Mouse (Mus musculus) layer of hippocampus, adult 11-12 months (tissue): ENCODE measurements around the gene Ky.

Experiments
- DNase-seq: peaks from one replicate; pipeline ENCODE4 v3.0.0; 2022; ENCODE audit warnings: low spot score

The Ky gene

DNA sequence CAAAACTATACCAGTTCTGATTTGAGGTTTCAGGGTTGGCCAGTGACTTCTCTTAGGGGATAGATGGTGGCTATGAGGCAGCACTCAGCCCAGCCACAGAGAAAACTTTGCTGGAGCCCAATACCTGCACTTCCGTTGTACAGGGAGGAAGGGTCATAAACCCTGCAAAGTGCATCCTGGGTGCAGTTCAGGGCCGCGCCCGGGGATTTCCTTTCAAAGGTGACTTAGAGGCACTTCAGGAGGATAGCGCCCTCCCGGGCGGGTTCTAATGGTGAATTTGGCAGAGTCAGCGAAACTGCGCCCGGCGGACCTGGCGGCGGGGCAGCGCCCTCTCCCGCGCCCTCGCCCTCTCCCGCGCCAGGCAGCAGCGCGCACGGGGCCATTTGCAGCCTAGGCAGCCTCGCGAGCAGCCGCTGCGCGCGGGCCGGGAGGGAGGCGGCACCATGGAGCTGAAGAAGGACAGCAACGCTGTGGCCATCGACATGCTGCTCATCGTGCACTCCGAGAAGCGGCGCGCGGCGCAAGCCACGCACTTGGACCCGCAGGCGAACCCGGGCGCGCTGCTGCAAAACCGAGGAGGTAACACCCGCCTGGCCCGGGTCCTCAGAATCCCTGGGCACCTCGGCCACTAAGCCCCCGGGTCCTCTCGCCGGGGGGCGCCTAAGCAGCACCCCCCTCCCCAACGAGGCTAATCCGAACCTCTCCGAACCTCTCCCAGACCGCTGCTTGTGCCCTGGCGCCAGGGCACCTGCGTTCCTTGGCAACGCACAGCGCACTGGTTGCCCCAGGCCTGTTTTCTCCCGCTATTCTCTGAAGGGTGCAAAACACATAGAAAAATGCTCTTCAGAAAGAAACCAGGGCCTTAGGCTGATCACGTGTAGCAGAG, at the start of gene Ky:
Gene Ky, plus strand, starts transcription at position 51 of the 886 bp plus-strand sequence.
- no peak for DNase-seq

DNA sequence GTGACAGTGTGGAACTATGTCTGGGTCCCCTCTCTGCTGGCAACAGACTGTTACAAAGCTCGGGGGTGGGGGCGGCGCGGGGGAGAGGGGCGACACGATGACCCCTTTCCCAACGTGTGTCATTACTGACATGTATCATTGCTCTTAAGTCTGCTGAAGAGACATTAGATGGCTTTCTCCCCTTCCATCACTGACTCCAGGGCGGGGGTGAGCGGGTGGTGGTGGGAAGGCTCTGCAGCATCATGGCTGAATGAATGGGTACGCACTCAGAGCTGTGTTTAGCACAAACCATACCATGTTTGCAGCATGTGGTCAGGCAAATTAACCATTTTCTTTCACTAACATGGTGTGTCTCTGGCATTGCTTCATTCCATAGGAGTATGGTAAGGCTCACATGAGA, 43.3 kb upstream of the Ky start:
- DNase-seq, result no peak

DNA sequence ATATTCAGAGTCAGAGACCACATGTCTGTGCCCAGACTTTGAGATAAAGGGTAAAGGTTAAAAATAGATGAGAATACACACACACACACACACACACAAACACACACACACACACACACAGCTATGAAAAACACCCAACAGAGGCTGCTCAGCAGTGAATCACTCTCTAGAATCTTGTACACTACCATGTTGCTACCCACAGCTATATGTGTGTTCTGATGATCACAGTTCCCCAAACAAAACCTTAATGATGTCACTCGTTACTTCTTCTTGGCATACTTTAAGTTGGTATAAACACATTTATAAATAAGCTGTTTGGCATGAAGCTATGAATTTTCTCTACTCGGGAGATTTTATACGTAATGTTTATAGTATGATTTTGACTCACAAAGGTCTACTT, 40.5 kb upstream of the Ky start:
- no peak for DNase-seq

DNA sequence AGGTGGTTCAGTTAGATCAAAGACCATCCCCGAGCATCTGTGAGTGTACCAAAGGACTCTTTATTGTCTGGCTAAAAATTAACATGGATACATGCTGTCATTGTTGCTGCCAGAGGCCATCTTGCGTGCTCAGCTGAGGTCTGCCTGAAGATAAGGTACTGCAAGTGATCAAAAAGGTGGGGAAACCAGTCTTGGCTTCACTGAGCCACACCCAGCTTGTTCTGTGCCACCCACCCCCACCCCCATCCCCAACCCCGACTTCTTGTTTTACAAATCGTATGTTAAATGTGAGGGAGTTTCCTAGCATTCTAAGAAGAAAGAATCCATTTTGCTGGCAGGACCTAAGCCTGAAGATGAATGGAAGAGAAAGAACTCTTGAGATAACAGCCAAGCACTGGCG, 39.8 kb upstream of the Ky start:
- DNase-seq, result no peak

DNA sequence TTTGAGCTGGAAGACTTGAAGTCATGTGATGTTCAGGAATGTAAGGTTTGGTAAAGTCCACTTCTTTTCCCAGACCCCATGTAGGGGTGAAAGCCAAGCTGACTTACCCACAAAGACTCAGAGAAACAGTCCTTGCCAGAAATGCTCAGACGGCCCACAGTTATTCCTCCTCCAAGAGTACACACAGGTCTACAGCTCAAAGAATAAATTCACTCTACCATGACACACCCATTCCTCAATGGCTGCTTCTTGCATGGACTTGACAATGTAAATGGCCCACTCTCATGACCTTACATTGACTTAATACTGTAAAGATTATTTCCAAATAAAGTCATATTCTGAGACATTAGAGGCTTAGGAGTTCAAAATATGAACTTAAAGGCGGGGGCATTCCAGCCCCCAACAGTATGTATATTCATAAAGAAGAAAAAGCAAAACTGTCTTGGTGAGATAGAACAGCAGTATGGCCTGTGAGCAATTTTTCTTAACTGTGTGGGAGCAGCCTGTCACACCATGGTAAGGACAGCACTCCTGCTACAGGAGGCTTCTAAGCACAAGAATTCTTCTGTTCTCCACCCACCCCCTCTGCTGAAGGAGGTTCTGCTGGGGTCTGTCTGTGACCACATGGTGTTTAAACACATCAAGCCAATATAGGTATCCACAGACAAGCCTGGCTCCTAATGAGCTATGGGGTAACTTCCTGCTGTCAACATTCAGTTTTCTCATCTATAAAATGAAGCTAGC, 35.3 kb upstream of the Ky start:
- DNase-seq, result no peak

DNA sequence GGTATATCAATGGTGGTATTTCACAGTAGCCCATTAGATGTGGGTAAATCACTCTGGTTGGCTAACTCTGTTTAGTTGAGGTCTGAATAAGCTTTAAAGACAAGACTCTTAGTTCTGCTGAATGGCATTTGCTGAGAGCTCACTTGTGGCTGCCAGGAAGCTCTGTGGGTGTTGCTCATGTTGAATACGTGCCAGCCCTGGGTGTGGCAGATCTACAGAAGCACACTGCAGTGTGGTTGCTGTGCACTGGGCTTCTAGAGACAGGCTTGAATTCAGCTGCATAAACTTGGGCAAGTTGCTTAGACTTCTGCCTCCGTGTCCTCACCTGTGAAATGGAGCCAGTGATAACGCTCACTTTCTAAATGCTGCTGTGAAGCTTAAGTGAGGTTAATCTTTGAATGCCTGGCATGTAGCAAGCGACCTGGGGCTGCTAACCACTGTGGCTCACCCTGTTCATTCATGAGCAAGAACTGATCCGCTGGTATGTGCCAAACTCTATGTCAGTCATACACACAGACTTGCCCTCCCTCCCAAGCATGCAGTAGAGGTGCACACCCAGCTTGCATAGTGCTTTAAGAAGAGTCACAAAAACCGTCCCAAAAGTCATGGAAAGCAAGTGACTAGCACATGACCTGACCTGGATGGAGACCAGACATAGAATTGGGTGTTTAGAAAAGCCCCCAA, 27.6 kb upstream of the Ky start:
- DNase-seq, result peak; percentile 41

DNA sequence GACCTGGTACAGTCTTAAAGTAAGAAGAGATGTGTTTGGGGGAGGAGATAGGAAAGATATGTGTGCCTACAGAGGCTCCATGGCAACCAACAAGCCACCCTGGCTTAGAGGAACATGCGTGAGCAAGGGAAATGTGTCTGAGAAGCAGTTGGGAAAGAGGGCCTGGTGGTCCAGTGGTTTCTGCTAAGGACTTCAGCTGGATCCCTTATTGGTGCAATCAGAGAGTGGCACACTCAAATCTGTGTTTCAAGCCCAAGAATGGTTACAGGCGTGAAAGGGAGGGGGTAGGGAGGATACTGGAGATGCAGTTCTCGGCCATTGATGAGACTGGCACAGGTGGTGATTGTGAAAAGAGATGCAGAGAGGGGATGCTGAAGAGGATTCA, 27.1 kb upstream of the Ky start:
- no peak for DNase-seq

DNA sequence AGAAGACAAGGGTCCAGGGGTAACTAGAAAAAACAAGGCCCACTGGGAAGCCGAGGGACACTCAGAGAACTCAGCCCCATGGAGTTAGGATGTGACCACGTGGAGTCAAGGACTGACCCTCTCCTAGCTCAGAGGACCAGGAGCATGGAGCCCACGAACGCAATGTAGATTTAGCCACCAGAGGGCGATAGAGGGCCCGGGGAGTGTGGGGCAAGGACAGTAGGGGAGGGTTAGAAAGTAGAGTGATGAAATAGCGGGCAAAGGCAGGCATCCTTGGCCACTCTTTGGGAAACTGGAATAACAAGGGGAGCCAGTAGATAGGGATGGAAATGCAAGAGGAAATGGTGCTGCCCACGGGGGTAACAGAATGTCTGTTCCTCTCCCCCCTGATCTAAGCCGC, 26.5 kb upstream of the Ky start:
- DNase-seq, result no peak

DNA sequence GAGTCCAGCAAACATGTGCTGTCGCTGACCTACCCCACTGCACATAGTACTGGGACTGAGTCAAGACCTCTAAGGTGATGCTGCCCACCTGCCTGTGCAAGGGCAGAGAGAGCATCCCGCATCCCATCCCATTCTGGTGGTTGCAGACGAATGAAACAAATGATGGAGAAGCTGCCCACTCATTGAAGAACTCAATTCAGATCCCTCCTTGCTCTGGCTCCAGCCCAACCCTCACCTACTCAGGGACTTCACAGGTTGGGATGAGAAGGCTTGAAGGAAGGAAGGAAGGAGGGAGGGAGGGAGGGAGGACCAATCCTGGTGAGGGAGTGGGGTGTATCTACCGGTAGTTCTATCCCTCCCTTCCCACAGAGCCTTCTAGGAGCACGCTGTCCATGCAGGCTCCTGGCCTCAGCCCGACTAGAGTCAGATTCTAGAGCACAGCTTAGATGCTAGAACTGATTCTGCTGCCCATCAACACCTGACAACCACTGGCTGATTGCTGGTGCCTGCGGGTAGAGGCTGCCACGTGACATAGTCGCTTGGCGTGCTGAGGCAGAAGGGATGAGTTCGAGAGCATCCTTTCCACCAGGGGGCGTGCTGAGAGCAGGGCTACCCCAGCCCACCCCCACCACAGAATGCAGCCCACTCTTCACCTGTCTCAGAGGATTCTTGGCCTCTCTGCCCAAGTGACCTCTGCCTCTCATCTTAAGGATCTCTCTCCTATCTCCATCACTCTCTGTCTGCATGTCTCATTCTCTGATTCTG, 13.3 kb upstream of the Ky start:
- DNase-seq, result no peak

DNA sequence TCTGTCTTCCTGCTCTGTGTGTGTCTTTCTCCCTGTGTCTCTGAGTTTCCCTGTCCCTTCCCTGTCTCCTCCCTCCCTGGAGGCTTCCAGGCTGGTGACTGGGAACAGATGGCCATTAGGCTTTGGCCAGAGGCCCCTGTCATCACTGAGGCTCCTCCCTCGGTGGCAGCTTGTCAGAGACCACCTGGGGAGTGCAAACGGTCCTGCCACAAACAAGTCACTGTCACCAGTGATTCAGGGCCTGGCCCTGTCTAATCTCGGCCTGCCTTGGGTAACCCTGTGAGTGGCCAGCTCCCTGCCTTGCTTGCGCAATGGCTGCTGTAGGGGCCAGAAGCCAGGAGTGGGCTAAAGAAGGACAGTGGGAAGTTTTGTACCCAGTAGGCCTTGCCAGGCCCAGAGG, 12.5 kb upstream of the Ky start:
- DNase-seq, result no peak

DNA sequence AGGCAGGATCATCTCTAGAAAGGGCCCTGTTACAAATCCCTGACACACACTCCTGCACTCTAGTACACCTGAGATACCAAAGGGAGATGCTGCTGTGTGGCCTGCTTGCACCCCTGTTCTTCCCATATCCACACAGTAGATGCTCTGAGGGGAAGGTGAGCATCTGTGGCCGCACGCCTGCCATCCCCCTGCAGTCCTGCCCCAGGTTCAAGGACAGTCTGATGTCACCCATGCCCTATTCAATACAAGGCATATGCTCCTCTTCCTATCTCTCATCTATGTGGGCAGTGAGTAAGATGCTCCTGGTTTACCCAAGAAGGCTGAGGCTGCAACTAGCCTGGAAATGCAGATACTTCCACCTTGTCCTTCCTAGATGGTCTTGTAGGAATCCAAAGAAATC, 11.6 kb upstream of the Ky start:
- no peak for DNase-seq

DNA sequence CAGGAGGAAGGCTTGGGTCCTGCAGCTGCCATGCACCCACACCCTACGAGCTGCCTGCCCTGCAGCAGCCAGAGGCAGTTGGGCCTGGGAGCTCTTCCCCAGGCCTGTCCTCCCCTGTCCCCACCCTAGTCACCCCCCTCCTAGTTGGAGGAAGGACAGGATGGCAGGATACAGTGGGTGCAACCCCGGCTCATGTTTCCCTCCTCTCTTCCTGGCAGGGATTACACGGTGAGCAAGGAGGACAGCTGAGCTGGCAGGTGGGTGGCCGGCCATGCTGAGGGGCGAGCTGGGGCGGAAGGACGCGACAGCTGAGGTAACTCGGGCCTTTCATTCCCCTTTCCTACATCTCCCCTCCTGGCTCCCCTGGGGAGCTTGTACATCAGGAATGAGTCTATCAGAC, 11.1 kb upstream of the Ky start:
- no peak for DNase-seq

DNA sequence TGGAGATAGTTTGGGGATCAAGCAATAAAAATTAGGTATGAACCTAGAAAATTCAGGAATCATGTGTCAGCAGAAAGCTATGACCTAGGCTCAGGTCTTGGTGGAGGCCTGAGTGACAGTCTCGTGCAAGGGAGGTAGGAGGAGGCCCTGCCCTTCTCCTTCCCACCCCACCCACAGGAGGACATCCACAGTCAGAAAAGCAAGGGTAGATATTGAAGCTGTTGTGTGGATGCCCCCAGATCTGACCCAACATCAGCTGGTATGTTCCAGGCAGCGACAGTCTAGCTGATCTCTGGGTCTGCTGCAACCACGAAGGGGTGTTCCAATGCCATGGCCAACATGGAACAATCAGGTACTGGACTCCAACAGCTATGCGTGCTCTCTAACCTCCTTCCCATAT, 10.3 kb upstream of the Ky start:
- no peak for DNase-seq

DNA sequence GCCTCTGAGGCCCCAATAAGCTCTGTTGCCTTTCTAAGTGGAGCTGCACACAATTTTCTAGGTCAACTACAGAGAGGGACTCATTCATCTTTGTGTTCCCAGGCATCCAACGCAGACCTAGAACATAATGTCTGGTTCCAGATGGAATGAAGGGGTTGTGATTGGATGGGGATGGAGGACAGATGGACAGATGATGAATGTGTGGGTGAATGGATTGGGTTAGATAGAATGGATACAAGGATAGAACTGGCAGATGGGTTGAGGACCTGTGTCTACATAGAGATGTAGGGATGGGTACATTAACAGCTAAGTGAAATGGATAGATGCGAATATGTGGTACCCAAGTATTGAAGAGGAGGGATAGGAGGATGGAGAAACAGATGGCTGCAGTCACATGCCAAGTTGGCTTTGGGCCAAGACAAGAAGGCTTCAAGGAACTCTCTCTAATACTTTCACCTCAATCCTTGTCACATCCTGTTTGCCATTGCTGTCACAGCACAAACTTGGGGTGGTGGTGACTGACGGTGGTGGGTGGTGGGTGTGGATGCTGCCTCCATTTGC, 9.0 kb upstream of the Ky start:
- DNase-seq, result peak; percentile 73

DNA sequence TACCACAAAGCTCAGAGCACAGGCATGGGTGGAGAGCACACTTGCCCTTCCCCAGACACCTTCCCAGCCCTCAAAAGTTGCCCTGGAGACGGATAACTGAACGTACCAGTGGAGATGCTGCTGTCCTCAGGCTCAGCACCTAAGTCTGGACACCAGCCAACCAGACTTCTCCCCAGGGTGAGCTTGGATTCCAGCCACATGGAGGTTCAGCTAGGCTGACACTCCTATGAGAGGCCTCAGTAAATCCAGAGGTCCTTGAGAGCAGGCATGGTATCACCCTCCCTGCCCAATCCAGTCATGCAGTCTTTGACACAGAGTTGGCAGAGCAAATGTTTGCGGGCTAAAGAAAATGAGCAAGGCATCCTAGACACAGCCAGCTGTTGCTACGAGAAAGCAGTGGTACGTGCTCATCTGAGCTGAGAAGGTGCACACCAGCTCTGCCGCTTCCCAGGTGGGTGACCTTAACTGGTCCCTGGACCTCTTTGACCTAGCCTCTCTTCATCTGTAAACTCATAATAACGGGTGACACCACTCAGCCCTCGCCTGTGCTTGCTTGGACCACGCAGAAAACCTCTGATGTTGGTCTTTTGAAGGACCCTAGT, 8.4 kb upstream of the Ky start:
- no peak for DNase-seq

DNA sequence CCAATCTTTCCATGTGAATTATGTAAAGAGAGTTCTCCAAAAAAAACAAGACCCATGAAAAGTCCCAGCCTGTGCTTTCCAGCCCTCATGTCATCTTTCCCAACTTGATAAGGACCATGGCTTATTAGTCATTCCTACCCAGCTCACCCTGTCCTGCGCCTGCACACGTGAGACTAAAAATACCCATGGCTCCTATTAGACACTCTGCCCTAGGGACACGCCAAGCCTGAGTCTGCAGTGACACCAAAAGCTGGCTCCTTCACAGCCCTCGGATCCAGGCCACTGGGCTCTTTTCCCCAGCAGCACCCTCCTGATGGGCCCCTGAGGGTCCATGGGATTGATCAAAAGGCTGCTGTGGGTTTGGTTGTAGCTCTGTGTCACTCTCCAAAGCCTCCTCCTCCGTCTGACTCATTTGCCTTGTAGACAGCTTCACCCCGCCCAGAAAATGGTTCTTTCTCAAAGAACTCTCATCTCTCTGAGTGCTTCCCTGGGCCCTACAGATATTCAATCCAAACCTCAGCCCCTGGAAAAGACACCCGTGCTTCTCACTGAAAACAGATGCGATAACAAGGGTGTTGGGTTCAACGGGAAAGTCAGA, 7.6 kb upstream of the Ky start:
- DNase-seq, result no peak

DNA sequence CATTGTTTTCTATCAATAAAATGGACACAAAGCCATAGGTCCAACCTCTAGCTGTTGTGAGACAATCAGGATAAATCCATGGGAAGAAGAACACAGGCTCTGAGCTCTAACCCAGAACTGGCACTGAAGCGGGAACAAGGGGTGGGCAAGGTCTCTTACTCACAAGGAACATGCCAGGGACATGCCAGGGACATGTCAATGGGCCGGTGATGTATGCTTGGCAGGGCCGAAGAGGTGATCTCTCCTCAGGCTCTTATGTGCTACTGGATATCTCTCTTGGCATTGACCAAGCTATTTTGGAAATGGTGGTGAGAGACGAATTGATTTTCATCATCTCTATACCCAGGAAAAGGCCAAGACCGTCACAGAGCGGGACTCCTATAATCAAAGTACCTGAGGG, 6.8 kb upstream of the Ky start:
- DNase-seq, result no peak

DNA sequence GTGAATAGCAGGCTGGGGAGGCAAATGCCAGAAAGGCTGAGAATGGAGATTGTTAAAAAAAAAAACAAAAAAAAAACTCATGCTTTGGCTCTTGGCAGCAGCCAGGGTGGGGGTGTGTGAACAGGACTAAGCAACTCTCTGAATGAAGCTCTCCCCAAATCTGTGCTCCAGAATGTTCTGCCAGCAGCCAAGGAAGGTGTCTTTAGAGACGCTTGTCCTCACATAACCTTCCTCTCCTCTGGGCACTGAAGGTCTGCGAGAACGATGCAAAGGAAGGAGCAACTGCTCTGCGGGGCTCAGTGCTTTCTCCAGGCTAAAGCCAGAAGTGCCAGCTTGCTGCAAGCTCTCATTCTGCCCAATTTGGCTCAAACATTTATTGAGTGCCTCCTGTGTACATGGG, 6.3 kb upstream of the Ky start:
- DNase-seq, result peak; percentile 67

DNA sequence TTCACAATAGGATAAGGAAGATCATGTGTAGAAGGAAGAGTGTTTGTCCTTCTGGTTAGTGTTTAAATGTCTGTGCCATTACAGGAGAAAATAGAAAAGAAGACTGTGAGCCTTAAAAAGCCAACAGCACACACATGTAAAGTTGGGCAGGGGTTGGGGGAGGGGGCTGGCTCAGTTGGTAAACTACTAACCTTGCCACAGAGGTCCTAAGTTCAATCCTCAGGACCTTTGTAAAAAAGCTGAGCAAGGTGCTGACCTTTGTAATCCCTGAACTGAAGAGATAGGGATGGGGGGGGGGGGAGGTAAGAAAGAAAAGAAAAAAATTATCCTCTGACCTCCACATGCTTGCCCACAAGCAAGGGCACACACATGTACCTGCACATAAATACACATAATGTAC, 5.8 kb upstream of the Ky start:
- DNase-seq, result no peak

DNA sequence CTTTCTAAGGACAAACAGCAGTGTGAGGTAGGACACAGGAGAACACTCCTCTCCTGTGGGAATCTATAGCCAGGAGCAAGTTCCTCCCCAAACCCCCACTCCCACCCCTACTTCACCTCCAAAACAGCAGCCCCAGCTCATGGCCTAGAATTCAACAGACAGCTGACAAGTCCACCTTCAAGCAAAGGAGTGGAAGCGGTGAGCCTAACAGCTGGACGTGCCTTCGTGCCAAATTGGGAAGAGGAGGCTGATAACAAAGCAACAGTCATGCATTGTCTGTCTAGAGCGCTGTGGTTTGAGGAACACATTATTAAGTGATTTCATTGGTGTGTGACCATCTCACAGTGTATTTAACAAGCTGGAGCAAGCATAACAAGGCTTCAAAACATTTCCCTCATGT, 4.4 kb upstream of the Ky start:
- DNase-seq, result no peak

DNA sequence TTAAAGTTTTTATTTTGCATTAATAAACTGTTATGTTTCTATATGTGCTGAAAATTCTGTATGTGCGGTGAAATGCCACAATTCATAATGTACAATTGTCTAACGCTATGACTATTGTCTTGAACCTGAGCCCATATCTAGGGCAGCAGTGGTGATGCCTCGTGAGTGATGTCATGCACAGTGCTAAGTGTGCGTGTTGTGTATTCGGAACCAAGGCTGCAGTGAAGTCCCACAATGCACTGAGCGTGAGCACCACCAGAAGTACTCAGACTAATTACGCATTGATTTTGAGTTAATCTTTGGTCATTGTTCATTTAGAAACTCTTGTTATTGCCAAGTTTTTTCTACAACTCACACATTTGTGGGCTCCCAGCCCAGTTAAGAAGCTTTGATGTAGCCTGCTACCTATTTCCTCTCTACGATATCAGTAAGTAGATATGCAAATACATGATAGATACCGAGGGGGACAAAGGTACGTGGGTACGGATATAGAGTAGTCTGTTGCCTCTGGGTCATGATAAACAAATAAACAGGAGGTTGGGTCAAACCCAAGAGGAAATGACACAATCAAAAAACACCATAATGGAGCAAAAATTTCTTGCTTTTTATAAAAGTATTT, 3.4 kb upstream of the Ky start:
- no peak for DNase-seq
